30 mouse cellular contexts compared by ENCODE assay signal in genomic region chr16:30888556-30889323, GRCm38 (mm10).
DNase-seq lines count a peak whose midpoint lies in the region; ATAC-seq and TF ChIP-seq lines count a peak whose summit lies in the region.
"Had no signal": no experiment of that assay in that cellular context is flagged by ENCODE, and none has a peak within 500 bp of the region (broad histone marks: within the 10 kb centered on the region; RNA-seq: fewer than 3 reads in every experiment).

No protein-coding gene starts in this region.

- no peaks in the 10 kb centered on the region for H3K4me1 ChIP-seq in kidney, postnatal 0 days (replicated peaks; ENCODE audit: insufficient read depth, low read length)
- H3K4me1 ChIP-seq in stomach, postnatal 0 days (replicated peaks; ENCODE audit: control insufficient read depth, insufficient read depth), result no peaks in the 10 kb centered on the region
- H3K4me1 ChIP-seq: embryonic facial prominence, embryonic 15.5 days; limb, embryonic 15.5 days had no signal

- 0 out of 2 replicates have a peak, but pooled peaks have one; percentile 17 for TF ChIP-seq CTCF in kidney, postnatal 0 days (IDR thresholded peaks at IDR 0.05; ENCODE audit: low read depth)
- TF ChIP-seq CTCF in stomach, postnatal 0 days (IDR thresholded peaks at IDR 0.05; ENCODE audit: low read depth), result peak; percentile 40

- no peaks in the 10 kb centered on the region for H3K27me3 ChIP-seq in kidney, postnatal 0 days (ENCODE audit: insufficient read depth, low read length)
- H3K27me3 ChIP-seq in stomach, postnatal 0 days (ENCODE audit: control insufficient read depth, insufficient read depth, low read length), result no peaks in the 10 kb centered on the region
- H3K27me3 ChIP-seq: embryonic facial prominence, embryonic 15.5 days; forebrain, embryonic 13.5 days; hindbrain, embryonic 13.5 days; limb, embryonic 15.5 days; neural tube, embryonic 12.5 days had no signal

- no peak for TF ChIP-seq EP300 in stomach, postnatal 0 days (optimal IDR thresholded peaks at IDR 0.05)

- WGBS in kidney, postnatal 0 days, result 79% methylated on average over 3 of the region's 3 CpGs
- WGBS in stomach, postnatal 0 days, result 93% methylated on average over 3 of the region's 3 CpGs

- no peak overlapping the region for H3K9ac ChIP-seq in kidney, postnatal 0 days (ENCODE audit: low read depth, low read length)
- no peak overlapping the region for H3K9ac ChIP-seq in stomach, postnatal 0 days (ENCODE audit: low read length)
- H3K9ac ChIP-seq: embryonic facial prominence, embryonic 15.5 days; forebrain, embryonic 13.5 days; hindbrain, embryonic 13.5 days; limb, embryonic 15.5 days; liver, embryonic 14.5 days; lung, embryonic 14.5 days; neural tube, embryonic 12.5 days had no signal

- DNase-seq in kidney, postnatal 0 days (ENCODE audit: low spot score), result no peak
- DNase-seq in kidney, postnatal 36 days, result no peak
- DNase-seq in A20 (ENCODE audit: low read depth, low spot score), result peak; percentile 15
- DNase-seq in Muller cell, postnatal 12 days (ENCODE audit: inconsistent ontology term), result peak; percentile 50
- DNase-seq in stomach, postnatal 0 days (ENCODE audit: low spot score), result no peak
- DNase-seq in layer of hippocampus, adult 9-10 months (ENCODE audit: low spot score), result no peak
- DNase-seq: adrenal gland, adult 8-10 months; cerebellum, adult 2 months; cerebellum, postnatal 14 days; gastrocnemius, postnatal 10 days; heart, postnatal 4 days; kidney, adult 18-20 months; kidney, postnatal 10 days; layer of hippocampus, postnatal 36 days; lung, embryonic 14.5 days; lung, postnatal 36 days; right cerebral cortex, adult 18-20 months; right cerebral cortex, postnatal 4 days; thymus, postnatal 4 days had no signal

- no peak overlapping the region for H3K27ac ChIP-seq in kidney, postnatal 0 days
- H3K27ac ChIP-seq in stomach, postnatal 0 days (replicated peaks), result no peak overlapping the region
- H3K27ac ChIP-seq: embryonic facial prominence, embryonic 10.5 days; embryonic facial prominence, embryonic 15.5 days; forebrain, embryonic 13.5 days; heart, embryonic 10.5 days; hindbrain, embryonic 13.5 days; limb, embryonic 10.5 days; limb, embryonic 15.5 days; liver, embryonic 14.5 days; neural tube, embryonic 12.5 days had no signal

- H3K4me3 ChIP-seq in kidney, postnatal 0 days (replicated peaks; ENCODE audit: low read depth, low read length), result no peak overlapping the region
- H3K4me3 ChIP-seq in stomach, postnatal 0 days (ENCODE audit: low read depth, low read length), result no peak overlapping the region
- H3K4me3 ChIP-seq: embryonic facial prominence, embryonic 10.5 days; embryonic facial prominence, embryonic 15.5 days; forebrain, embryonic 13.5 days; heart, embryonic 10.5 days; hindbrain, embryonic 13.5 days; limb, embryonic 10.5 days; limb, embryonic 15.5 days; myocyte; neural tube, embryonic 12.5 days had no signal

- no peaks in the 10 kb centered on the region for H3K36me3 ChIP-seq in kidney, postnatal 0 days (ENCODE audit: insufficient read depth, low read length)
- no peaks in the 10 kb centered on the region for H3K36me3 ChIP-seq in stomach, postnatal 0 days (ENCODE audit: control insufficient read depth, insufficient read depth, low read length)
- H3K36me3 ChIP-seq: embryonic facial prominence, embryonic 10.5 days; embryonic facial prominence, embryonic 15.5 days; heart, embryonic 10.5 days; hindbrain, embryonic 13.5 days; limb, embryonic 10.5 days; limb, embryonic 15.5 days; neural tube, embryonic 12.5 days had no signal

- ATAC-seq in kidney, postnatal 0 days (replicated peaks; ENCODE audit: low FRiP score, low read depth), result no peak
- ATAC-seq in stomach, postnatal 0 days (ENCODE audit: low FRiP score, low TSS enrichment), result no peak
- ATAC-seq: forebrain, embryonic 13.5 days had no signal

- no peaks in the 10 kb centered on the region for H3K9me3 ChIP-seq in kidney, postnatal 0 days (replicated peaks; ENCODE audit: low read length)
- H3K9me3 ChIP-seq in stomach, postnatal 0 days (ENCODE audit: control insufficient read depth, low read length), result no peaks in the 10 kb centered on the region
- H3K9me3 ChIP-seq: embryonic facial prominence, embryonic 10.5 days; embryonic facial prominence, embryonic 15.5 days; limb, embryonic 10.5 days; limb, embryonic 15.5 days had no signal

- H3K4me2 ChIP-seq in kidney, postnatal 0 days (ENCODE audit: low read length), result no peak overlapping the region
- H3K4me2 ChIP-seq in stomach, postnatal 0 days (replicated peaks; ENCODE audit: low read depth), result no peak overlapping the region
- H3K4me2 ChIP-seq: embryonic facial prominence, embryonic 15.5 days; forebrain, embryonic 13.5 days; hindbrain, embryonic 13.5 days; limb, embryonic 15.5 days; lung, embryonic 14.5 days; midbrain, embryonic 11.5 days; neural tube, embryonic 12.5 days had no signal

Comparison
In these comparisons a context has a peak if more than half of its experiments do, and no peak if none do; other contexts are left out.
1. DNase-seq: peak in A20 (single experiment) and Muller cell, postnatal 12 days (single experiment); none in kidney, postnatal 0 days (single experiment), kidney, postnatal 36 days (0 of 2), stomach, postnatal 0 days (single experiment) and layer of hippocampus, adult 9-10 months (single experiment).